Mouse (Mus musculus): ENCODE data around the gene Vps13c.

Vps13c gene

DNA sequence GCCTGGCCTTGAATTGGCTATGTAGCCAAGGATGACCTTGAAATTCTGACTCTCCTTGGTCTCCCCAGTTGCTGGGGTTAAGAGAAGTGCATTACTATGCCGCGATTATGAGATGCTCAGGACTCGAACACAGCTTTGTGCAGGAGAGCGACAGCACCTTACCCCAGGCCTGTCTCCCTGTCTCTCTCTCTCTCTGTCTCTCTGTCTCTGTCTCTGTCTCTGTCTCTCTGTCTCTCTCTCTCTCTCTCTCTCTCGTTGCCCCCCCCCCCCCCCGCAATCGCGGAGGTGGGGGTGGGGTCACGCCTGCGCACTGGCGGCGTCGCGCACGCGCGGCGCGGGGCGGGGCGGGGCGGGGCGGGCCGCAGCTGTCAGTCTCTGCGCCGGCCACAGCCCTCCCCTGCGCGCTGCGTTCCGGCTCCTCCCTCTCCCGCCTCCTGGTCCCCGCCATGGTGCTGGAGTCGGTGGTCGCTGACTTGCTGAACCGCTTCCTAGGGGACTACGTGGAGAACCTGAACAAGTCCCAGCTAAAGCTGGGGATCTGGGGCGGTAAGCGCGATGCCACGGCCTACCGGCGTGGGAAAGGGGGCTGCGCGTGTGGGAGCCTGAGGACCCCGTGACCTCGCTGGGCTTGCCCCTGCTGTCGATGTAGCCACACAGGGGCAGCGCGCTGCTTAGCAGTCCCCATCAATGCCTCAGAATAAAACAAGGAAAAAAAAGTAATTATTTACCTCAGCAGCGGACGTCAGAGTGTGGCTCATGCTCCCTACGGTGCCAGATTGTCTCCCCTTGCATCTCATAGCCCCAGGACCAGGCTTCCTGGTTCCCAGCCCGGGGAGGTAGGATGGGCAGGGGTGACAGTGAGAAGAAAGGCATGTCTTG, at the start of gene Vps13c:
Vps13c (plus strand) TSS at position 416 of the 879 bp plus-strand sequence.
- DNase-seq (ENCODE audit: low read depth, low spot score) = peak; percentile 81
- no peaks in the 10 kb centered on the region for H3K36me3 ChIP-seq (ENCODE audit: control insufficient read depth, insufficient read depth, low read length, poor library complexity, severe bottlenecking)
- no peaks in the 10 kb centered on the region for H3K27me3 ChIP-seq (ENCODE audit: control insufficient read depth, insufficient read depth, low read length, poor library complexity, severe bottlenecking)

DNA sequence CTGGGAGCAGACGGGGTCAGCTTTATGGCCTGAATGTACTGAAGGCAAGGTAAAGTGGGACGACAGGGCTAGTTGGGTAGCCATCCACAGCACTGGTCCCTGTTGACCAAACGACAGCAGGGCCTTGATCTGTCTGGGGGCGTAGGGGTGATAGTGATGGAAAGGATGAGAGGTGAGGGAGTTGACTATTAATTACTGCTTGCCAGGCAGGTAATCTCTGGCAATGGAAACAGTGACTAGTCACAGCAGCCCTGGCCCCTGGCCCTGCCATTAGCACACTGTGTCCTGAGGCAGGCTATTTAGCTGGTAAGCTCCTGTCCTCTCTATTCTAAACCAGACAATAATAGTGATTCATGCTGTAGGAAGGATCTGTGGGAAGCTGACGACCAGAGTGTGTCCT, 47.8 kb upstream of the Vps13c start:
- no peak for DNase-seq (ENCODE audit: low read depth, low spot score)
- H3K27me3 ChIP-seq (ENCODE audit: control insufficient read depth, insufficient read depth, low read length, poor library complexity, severe bottlenecking) = no peaks in the 10 kb centered on the region
- H3K36me3 ChIP-seq (ENCODE audit: control insufficient read depth, insufficient read depth, low read length, poor library complexity, severe bottlenecking) = no peaks in the 10 kb centered on the region

DNA sequence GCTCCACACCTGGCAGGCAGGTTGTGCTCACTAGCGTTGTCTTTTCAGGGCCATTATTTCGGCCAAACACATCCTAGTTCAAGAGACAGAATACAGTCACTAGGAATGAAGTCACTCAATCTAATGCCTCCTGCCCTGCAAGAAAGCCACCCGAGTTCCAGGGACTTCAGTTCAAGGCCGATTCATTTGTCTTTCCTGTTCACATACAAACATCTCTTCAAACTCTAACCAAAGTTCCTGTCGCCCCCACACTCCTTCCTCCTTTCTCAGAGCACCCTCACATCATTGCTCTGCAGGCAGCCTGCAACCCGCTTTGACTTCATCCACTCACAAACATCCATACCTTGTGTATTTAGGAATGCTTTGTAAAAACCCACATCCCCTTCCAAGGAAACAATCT, 46.7 kb upstream of the Vps13c start:
- DNase-seq (ENCODE audit: low read depth, low spot score) = no peak
- Histone ChIP-seq H3K36me3 (ENCODE audit: control insufficient read depth, insufficient read depth, low read length, poor library complexity, severe bottlenecking) (no peaks in the 10 kb centered on the region), H3K27me3 (ENCODE audit: control insufficient read depth, insufficient read depth, low read length, poor library complexity, severe bottlenecking) (no peaks in the 10 kb centered on the region)

DNA sequence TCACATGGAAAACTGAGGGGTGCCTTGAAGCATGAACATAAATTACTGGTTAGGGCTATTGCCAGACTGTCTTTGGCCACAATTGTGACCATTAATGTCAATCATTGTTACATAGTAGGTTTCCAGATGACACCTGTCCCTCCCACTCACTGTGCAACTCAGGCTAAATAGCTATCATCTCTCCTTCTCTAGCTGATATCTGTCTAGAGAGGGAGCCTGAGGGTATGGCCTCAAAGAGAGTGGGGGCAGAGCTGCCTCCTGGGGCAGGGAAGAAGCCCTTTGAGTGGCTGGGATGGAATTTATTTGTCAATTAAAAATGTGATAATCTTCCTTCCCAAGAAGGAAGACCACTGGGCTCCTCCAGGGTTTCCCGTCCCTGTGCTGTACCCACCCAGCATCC, 46.0 kb upstream of the Vps13c start:
- no peak for DNase-seq (ENCODE audit: low read depth, low spot score)
- Histone ChIP-seq H3K36me3 (ENCODE audit: control insufficient read depth, insufficient read depth, low read length, poor library complexity, severe bottlenecking) (no peaks in the 10 kb centered on the region), H3K27me3 (ENCODE audit: control insufficient read depth, insufficient read depth, low read length, poor library complexity, severe bottlenecking) (no peaks in the 10 kb centered on the region)

DNA sequence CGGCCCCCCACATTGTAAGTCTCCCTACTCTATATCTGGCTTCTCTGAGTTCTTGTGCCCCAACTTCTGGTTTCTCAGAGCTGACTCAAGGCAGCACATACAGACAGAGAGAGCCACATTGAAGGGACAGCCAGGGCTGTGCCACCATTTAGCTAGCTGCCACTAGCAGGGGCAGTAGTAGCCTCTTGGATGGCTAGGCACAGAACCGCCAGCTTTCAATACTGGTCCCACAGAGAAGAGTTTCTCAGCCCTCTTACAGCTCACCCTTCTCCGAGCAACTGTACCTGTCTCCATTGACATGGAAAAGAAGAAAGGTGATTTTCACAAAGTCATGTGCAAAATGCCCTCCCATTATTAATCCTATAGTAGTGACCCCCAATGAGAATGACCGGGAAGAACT, 45.5 kb upstream of the Vps13c start:
- Histone ChIP-seq H3K27me3 (ENCODE audit: control insufficient read depth, insufficient read depth, low read length, poor library complexity, severe bottlenecking) (no peaks in the 10 kb centered on the region), H3K36me3 (ENCODE audit: control insufficient read depth, insufficient read depth, low read length, poor library complexity, severe bottlenecking) (no peaks in the 10 kb centered on the region)
- no peak for DNase-seq (ENCODE audit: low read depth, low spot score)

DNA sequence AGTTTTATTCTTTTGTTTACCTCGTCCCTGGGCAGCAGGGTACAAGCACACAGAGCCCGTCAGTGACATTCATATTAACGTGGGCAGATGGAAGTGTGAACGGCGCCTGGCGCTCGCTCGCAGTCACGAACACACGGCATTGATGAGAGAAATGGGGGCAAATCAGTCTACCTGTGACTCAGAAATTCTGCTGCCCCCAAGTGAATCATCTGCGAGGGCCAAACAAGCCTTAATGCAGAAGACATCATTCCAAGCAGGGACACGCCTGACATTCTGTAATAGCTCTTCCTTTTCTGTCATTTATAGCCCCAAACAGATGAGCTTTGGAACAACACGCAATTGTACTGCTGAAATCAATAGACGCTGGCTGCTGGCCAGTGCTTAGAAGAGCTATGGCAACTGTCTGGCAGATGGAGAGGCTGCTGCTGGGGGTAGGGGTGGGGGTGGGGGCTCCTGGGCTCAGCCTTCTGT, 45.0 kb upstream of the Vps13c start:
- no peaks in the 10 kb centered on the region for H3K36me3 ChIP-seq (ENCODE audit: control insufficient read depth, insufficient read depth, low read length, poor library complexity, severe bottlenecking)
- DNase-seq (ENCODE audit: low read depth, low spot score) = no peak
- no peaks in the 10 kb centered on the region for H3K27me3 ChIP-seq (ENCODE audit: control insufficient read depth, insufficient read depth, low read length, poor library complexity, severe bottlenecking)

DNA sequence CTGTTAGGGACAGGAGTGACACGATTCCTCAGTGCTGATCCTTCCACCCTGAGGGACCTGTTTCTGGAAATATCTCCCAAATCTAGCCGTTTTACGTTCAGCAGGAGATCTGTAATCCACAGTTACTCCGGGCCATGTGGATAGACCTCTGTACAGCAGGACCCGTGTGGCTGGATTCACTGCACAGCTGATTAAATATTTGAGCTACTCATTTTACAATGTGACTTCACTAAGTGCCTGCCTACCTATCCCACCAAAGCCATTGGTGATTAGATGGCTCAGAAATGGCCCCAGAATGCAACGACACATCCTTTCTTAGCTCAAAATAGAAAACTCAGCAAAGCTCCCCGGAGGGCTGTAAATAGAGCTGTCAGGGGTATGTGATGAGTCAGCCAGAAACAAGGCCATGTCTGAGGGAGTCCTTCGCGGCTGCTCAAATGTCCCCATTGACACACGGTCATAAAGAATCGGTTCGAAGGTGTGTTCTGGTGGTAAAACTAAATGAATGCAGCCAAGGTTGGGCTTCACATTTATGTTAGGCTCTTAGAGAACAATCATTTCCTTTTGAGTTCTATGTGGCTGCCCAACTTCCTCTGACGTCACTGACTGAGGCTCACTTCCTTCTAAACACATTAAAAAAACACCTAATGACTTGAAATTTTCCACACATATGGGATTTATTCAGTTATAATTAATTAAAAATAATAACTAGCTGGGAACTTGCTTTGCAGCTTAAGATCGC, 40.9 kb upstream of the Vps13c start:
- Histone ChIP-seq H3K27me3 (ENCODE audit: control insufficient read depth, insufficient read depth, low read length, poor library complexity, severe bottlenecking) (no peaks in the 10 kb centered on the region), H3K36me3 (ENCODE audit: control insufficient read depth, insufficient read depth, low read length, poor library complexity, severe bottlenecking) (no peaks in the 10 kb centered on the region)
- peak; percentile 37 for DNase-seq (ENCODE audit: low read depth, low spot score)

DNA sequence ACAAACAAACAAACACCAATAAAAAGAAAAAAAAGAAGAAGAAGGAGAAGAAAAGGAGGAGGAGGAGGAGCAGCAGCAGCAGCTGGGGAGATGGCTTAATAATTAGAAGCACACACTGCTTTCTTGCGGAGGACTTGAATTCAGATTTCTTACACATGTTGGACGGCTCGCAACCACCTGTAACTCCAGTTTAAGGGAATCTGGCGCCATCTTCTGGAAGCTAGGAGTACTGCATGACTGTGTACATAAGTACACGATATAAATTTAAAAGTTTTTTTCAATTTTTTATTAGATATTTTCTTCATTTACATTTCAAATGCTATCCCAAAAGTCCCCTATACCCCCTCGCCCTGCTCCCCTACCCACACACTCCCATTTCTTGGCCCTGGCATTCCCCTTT, 38.0 kb upstream of the Vps13c start:
- H3K27me3 ChIP-seq (ENCODE audit: control insufficient read depth, insufficient read depth, low read length, poor library complexity, severe bottlenecking) = no peaks in the 10 kb centered on the region

DNA sequence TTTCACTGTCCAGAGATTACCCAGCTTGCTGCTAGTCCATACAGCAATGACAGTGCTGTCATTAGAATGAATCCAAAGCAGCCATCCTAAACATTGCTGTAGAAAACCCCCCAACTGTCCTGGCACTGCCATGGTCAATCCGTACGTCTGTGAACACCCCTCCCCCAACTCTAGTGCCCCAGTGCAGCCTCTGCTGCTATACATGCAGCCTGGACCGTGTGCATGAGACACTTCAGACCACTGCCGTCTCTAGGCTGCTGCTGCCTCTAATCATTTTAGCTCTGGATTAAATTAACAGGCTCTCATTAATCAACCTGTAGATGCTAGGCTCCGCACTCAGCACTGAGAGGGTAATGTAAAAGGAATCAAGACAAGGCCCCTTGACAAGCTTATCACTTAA, 33.2 kb upstream of the Vps13c start:
- Histone ChIP-seq H3K36me3 (ENCODE audit: control insufficient read depth, insufficient read depth, low read length, poor library complexity, severe bottlenecking) (no peaks in the 10 kb centered on the region), H3K27me3 (ENCODE audit: control insufficient read depth, insufficient read depth, low read length, poor library complexity, severe bottlenecking) (no peaks in the 10 kb centered on the region)
- no peak for DNase-seq (ENCODE audit: low read depth, low spot score)

More for the DNA sequence above, 38.0 kb upstream of the Vps13c start:
- DNase-seq (ENCODE audit: low read depth, low spot score) = peak; percentile 69
- no peaks in the 10 kb centered on the region for H3K36me3 ChIP-seq (ENCODE audit: control insufficient read depth, insufficient read depth, low read length, poor library complexity, severe bottlenecking)

DNA sequence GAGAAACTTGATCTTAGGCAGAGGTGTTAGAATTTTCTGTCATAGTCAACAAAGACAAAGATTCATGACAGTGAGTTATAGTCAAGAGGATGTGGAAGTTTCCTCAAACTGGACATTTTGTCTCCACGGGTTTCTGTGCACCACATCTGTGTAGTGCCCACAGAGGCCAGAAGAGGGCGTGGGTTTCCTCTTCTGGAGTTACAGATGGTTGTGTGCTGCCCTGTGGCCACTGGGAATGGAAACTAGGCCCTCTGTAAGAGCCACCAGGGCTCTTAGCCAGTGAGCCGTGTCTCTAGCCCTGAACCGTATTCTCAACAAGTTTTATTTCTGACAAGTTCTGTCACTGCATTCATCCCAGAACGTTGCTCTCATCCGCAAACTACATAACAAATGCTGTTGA, 29.7 kb upstream of the Vps13c start:
- DNase-seq (ENCODE audit: low read depth, low spot score) = no peak
- no peaks in the 10 kb centered on the region for H3K27me3 ChIP-seq (ENCODE audit: control insufficient read depth, insufficient read depth, low read length, poor library complexity, severe bottlenecking)

DNA sequence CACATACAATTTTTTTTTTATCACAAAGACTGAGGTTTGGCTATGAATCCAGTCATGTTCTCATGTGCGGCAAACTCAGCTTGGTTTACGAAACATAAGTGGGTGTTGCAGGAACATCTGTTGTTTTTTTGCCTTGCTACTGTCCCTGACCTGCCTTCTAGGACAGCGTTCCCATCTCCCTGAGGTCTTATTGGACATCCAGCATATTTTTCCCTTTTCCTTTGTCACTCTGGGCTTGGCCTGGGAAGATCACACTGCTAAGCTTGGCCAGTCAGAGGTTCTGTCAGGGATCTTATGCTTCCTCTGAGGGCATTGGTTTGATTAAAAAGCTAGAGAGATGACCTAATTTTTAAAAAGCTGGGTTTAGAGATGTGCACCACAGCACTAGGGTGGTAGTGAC, 29.1 kb upstream of the Vps13c start:
- Histone ChIP-seq H3K36me3 (ENCODE audit: control insufficient read depth, insufficient read depth, low read length, poor library complexity, severe bottlenecking) (no peaks in the 10 kb centered on the region), H3K27me3 (ENCODE audit: control insufficient read depth, insufficient read depth, low read length, poor library complexity, severe bottlenecking) (no peaks in the 10 kb centered on the region)
- DNase-seq (ENCODE audit: low read depth, low spot score) = no peak

More for the DNA sequence above, 29.7 kb upstream of the Vps13c start:
- H3K36me3 ChIP-seq (ENCODE audit: control insufficient read depth, insufficient read depth, low read length, poor library complexity, severe bottlenecking) = no peaks in the 10 kb centered on the region

DNA sequence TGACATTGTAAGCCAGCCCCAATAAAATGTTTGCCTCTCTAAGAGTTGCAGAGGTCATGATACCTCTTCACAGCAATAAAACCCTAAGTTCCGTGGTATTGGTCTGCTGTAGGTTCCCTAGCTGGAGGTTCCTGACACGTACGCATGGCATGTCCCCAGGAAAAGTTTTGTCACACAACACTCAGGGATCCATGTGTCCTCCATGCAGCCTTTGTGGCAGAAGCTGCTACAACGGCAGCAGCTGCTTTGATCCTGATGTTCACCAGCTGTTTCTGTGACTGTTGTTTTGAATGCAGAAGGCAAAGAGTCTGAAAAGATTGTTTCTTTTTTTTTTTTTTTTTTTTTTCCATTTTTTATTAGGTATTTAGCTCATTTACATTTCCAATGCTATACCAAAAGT, 27.0 kb upstream of the Vps13c start:
- DNase-seq (ENCODE audit: low read depth, low spot score) = no peak
- no peaks in the 10 kb centered on the region for H3K27me3 ChIP-seq (ENCODE audit: control insufficient read depth, insufficient read depth, low read length, poor library complexity, severe bottlenecking)
- no peaks in the 10 kb centered on the region for H3K36me3 ChIP-seq (ENCODE audit: control insufficient read depth, insufficient read depth, low read length, poor library complexity, severe bottlenecking)

DNA sequence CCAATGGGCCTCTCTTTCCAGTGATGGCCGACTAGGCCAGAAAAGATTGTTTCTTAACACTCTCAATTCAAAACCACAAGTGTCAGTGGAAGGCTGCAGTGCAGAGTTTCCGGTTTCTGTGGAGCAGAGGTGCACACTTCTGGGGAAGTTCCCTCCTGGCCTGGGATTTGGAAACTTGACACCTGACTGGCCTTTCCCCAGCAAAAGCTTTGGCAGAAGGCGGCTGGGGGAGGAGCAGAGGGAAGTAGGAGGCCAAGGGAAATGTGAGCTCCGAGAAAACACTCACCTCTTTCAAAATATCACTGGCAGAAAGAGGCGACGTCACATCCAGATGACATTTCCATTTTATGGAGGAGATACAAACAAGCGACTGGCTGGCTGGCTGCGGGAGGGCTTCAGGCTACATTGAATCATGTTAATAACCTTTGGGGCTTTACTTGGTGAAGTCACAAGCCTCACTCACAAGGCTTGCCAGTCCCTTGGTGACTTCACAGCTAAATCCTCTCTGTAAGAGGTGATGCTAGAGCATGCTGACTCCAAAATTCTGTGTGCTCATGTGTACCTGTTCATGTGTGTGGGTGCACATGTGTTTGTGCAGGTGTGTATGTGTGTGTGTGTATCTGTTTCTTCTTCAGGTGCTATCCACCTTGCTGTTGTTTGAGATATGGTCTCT, 26.4 kb upstream of the Vps13c start:
- H3K27me3 ChIP-seq (ENCODE audit: control insufficient read depth, insufficient read depth, low read length, poor library complexity, severe bottlenecking) = no peaks in the 10 kb centered on the region
- no peak for DNase-seq (ENCODE audit: low read depth, low spot score)
- no peaks in the 10 kb centered on the region for H3K36me3 ChIP-seq (ENCODE audit: control insufficient read depth, insufficient read depth, low read length, poor library complexity, severe bottlenecking)

DNA sequence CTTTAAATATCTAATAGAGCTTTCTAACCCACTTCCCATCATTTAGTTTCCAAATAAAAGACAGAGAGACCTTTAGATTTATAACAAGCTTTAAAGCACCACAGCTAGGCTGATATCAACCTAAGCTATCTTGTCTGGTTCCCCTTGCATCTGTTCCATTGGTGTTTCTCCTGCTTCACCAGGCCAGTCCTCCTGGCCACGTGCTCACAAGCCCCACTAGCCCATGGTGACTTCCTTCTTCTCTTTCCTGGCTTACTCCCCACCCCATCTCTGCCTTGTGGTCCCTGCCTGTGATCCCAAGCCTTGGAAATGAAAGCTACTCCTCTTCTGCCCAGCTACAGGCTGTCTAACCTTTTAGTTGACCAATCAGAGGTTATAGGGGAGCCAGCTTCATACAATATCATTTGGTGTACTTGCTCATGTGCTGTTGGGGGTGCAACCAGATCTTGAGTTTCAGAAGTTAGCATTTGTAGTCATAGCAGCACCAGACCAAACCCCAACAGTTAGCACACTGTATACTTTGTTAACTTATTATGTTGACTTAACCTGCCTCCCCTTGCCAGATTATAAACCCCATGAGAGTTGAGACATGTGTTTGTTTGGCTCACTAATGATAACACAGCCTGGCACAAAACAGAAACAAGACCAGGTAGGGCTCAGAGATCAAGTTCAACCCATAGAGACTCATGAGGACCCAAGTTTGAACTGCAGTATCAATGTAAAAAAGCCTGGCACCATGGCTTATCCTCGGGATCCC, 23.8 kb upstream of the Vps13c start:
- no peaks in the 10 kb centered on the region for H3K27me3 ChIP-seq (ENCODE audit: control insufficient read depth, insufficient read depth, low read length, poor library complexity, severe bottlenecking)
- no peaks in the 10 kb centered on the region for H3K36me3 ChIP-seq (ENCODE audit: control insufficient read depth, insufficient read depth, low read length, poor library complexity, severe bottlenecking)
- DNase-seq (ENCODE audit: low read depth, low spot score) = no peak

Data from splenic B cell, adult 2 months (primary cell).